Mouse (Mus musculus) ES-Bruce4 (cell line): ENCODE data around the gene Kcnip4.

Experiments
- CTCF ChIP-seq: IDR thresholded peaks from one replicate; pipeline ENCODE4 v1.8.1; 2011; ENCODE audit warnings: low read depth, low read length
- EP300 ChIP-seq: IDR thresholded peaks from 2 replicates; pipeline ENCODE4 v1.6.1; 2011; ENCODE audit warnings: low read depth, low read length; ENCODE audit not compliant: insufficient read depth
- POLR2A ChIP-seq: IDR thresholded peaks from one replicate; pipeline ENCODE4 v1.8.1; 2011; ENCODE audit warnings: low read length; ENCODE audit not compliant: insufficient read depth

GRCm38 (mm10) chr5:48510241-48510640 lies 1014.5 kb downstream of the Kcnip4 start:
- TF ChIP-seq EP300 = no peak
- TF ChIP-seq POLR2A = no peak
- no peak for TF ChIP-seq CTCF
